9 mouse cellular contexts compared by ENCODE assay signal in genomic region chr3:143379193-143379592, GRCm38 (mm10).
A peak's percentile ranks its signal among the peaks of the same experiment; 100 is the strongest.
DNase-seq lines count a peak whose midpoint lies in the region; ATAC-seq and TF ChIP-seq lines count a peak whose summit lies in the region.
"Had no signal": no experiment of that assay in that cellular context is flagged by ENCODE, and none has a peak within 500 bp of the region (broad histone marks: within the 10 kb centered on the region; RNA-seq: fewer than 3 reads in every experiment).

No protein-coding gene starts in this region.

- peaks cover 4% of the 10 kb centered on the region; the same call in 1 of the 2 replicates for H3K4me1 ChIP-seq in embryonic facial prominence, embryonic 14.5 days (ENCODE audit: control insufficient read depth, insufficient read depth, low read length)
- no peaks in the 10 kb centered on the region for H3K4me1 ChIP-seq in heart, embryonic 13.5 days
- 0 out of 2 replicates have a peak, but pooled peaks cover 2% of the 10 kb centered on the region for H3K4me1 ChIP-seq in kidney, embryonic 16.5 days (ENCODE audit: insufficient read depth, low read length)
- H3K4me1 ChIP-seq in stomach, postnatal 0 days (replicated peaks; ENCODE audit: control insufficient read depth, insufficient read depth), result no peaks in the 10 kb centered on the region

- DNase-seq in spleen, adult 18-20 months, result peak; percentile 8 to 33
- no peak for DNase-seq in spleen, adult 12 weeks (ENCODE audit: low spot score)
- peak; percentile 81 for DNase-seq in embryonic facial prominence, embryonic 14.5 days (ENCODE audit: low spot score)
- peak; percentile 65 for DNase-seq in liver
- peak; percentile 79 for DNase-seq in neural tube, embryonic 10.5 days (ENCODE audit: extremely low spot score, low spot score)
- peak; percentile 79 for DNase-seq in stomach, postnatal 0 days (ENCODE audit: low spot score)

- peak; percentile 94 for TF ChIP-seq CTCF in stomach, postnatal 0 days (IDR thresholded peaks at IDR 0.05; ENCODE audit: low read depth)

- WGBS in embryonic facial prominence, embryonic 14.5 days, result 11% methylated on average over 13 of the region's 13 CpGs
- 9% methylated on average over 13 of the region's 13 CpGs for WGBS in heart, embryonic 13.5 days
- 12% methylated on average over 13 of the region's 13 CpGs for WGBS in kidney, embryonic 16.5 days
- WGBS in stomach, postnatal 0 days, result 5% methylated on average over 13 of the region's 13 CpGs

- no peaks in the 10 kb centered on the region for H3K36me3 ChIP-seq in embryonic facial prominence, embryonic 14.5 days (ENCODE audit: control insufficient read depth, insufficient read depth, low read length)
- no peaks in the 10 kb centered on the region for H3K36me3 ChIP-seq in heart, embryonic 13.5 days
- H3K36me3 ChIP-seq in kidney, embryonic 16.5 days (ENCODE audit: insufficient read depth, low read length), result no peaks in the 10 kb centered on the region
- H3K36me3 ChIP-seq in stomach, postnatal 0 days (ENCODE audit: control insufficient read depth, insufficient read depth, low read length), result no peaks in the 10 kb centered on the region
- H3K36me3 ChIP-seq: G1E had no signal

- H3K27me3 ChIP-seq in embryonic facial prominence, embryonic 14.5 days (replicated peaks; ENCODE audit: control insufficient read depth, insufficient read depth, low read length), result no peaks in the 10 kb centered on the region
- H3K27me3 ChIP-seq in heart, embryonic 13.5 days (replicated peaks), result no peaks in the 10 kb centered on the region
- H3K27me3 ChIP-seq in kidney, embryonic 16.5 days (ENCODE audit: insufficient read depth, low read length), result no peaks in the 10 kb centered on the region
- no peaks in the 10 kb centered on the region for H3K27me3 ChIP-seq in stomach, postnatal 0 days (ENCODE audit: control insufficient read depth, insufficient read depth, low read length)

- H3K27ac ChIP-seq in embryonic facial prominence, embryonic 14.5 days (replicated peaks; ENCODE audit: low read depth, low read length), result no peak overlapping the region
- no peak overlapping the region for H3K27ac ChIP-seq in heart, embryonic 13.5 days (replicated peaks)
- H3K27ac ChIP-seq in kidney, embryonic 16.5 days (ENCODE audit: low read length), result no peak overlapping the region
- no peak overlapping the region for H3K27ac ChIP-seq in stomach, postnatal 0 days (replicated peaks)

- no peak overlapping the region for H3K9ac ChIP-seq in embryonic facial prominence, embryonic 14.5 days (ENCODE audit: low read depth, low read length)
- no peak overlapping the region for H3K9ac ChIP-seq in heart, embryonic 13.5 days
- H3K9ac ChIP-seq in kidney, embryonic 16.5 days (replicated peaks; ENCODE audit: low read length), result no peak overlapping the region
- H3K9ac ChIP-seq in stomach, postnatal 0 days (ENCODE audit: low read length), result no peak overlapping the region

- ATAC-seq in embryonic facial prominence, embryonic 14.5 days (ENCODE audit: low read depth), result 0 out of 2 replicates have a peak, but pooled peaks have one; percentile 75
- ATAC-seq in heart, embryonic 13.5 days (ENCODE audit: extremely low read depth, insufficient number of reproducible peaks, low FRiP score, low TSS enrichment), result no peak
- peak; percentile 86 for ATAC-seq in kidney, embryonic 16.5 days (ENCODE audit: low FRiP score, low TSS enrichment)
- peak; percentile 66; the same call in 1 of the 2 replicates for ATAC-seq in stomach, postnatal 0 days (ENCODE audit: low FRiP score, low TSS enrichment)

- no peaks in the 10 kb centered on the region for H3K9me3 ChIP-seq in embryonic facial prominence, embryonic 14.5 days (ENCODE audit: control insufficient read depth, low read length)
- H3K9me3 ChIP-seq in heart, embryonic 13.5 days, result 0 out of 2 replicates have a peak, but pooled peaks cover 3% of the 10 kb centered on the region
- H3K9me3 ChIP-seq in kidney, embryonic 16.5 days (ENCODE audit: low read length), result no peaks in the 10 kb centered on the region
- no peaks in the 10 kb centered on the region for H3K9me3 ChIP-seq in stomach, postnatal 0 days (ENCODE audit: control insufficient read depth, low read length)

- H3K4me3 ChIP-seq in embryonic facial prominence, embryonic 14.5 days (ENCODE audit: low read depth, low read length), result no peak overlapping the region
- no peak overlapping the region for H3K4me3 ChIP-seq in heart, embryonic 13.5 days
- H3K4me3 ChIP-seq in kidney, embryonic 16.5 days (ENCODE audit: low read length), result no peak overlapping the region
- H3K4me3 ChIP-seq in stomach, postnatal 0 days (ENCODE audit: low read depth, low read length), result no peak overlapping the region

- H3K4me2 ChIP-seq in embryonic facial prominence, embryonic 14.5 days (ENCODE audit: low read depth, low read length), result peak overlapping the region; percentile 23; the same call in 1 of the 2 replicates
- H3K4me2 ChIP-seq in heart, embryonic 13.5 days, result peak overlapping the region; percentile 37
- H3K4me2 ChIP-seq in kidney, embryonic 16.5 days (replicated peaks; ENCODE audit: low read depth, low read length), result no peak overlapping the region; the same call in 1 of the 2 replicates
- H3K4me2 ChIP-seq in stomach, postnatal 0 days (replicated peaks; ENCODE audit: low read depth), result no peak overlapping the region

- TF ChIP-seq EP300 in stomach, postnatal 0 days (optimal IDR thresholded peaks at IDR 0.05), result no peak

Comparison
In these comparisons a context has a peak if more than half of its experiments do, and no peak if none do; other contexts are left out.
1. H3K4me2 ChIP-seq: peak in embryonic facial prominence, embryonic 14.5 days (single experiment) and heart, embryonic 13.5 days (single experiment); none in kidney, embryonic 16.5 days (single experiment) and stomach, postnatal 0 days (single experiment).